In the genomic region with DNA sequence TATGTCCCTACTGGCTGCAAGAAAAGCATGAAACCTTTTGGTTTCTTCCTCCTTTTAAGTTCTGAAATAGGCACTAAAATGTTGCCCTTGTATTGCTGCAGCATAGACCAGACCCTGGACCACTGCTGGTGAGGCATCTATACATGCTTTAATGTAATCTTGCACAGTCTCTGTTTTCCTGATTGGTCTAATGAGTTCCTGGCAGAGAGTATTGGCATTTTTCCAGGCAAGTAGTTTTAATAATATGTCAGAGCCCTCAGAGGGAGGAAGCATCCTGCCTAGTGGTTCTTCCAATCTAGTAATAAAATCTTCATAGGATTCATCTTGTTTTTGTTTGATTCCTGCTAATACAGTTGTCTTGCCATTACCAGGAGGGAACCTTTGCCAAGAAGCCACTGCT, we compare ENCODE assay signal across 21 mouse cellular contexts. TPM values are rescaled to one million over a fixed set of nuclear protein-coding genes. Genes with fewer than 3 reads are reported as not detected.
"Had no signal": no experiment of that assay in that cellular context is flagged by ENCODE, and none has a peak within 500 bp of the region (broad histone marks: within the 10 kb centered on the region; RNA-seq: fewer than 3 reads in every experiment).

No protein-coding gene starts in this region.

- H3K9ac ChIP-seq: limb, embryonic 12.5 days; liver, embryonic 14.5 days; neural tube, embryonic 15.5 days had no signal

- H3K36me3 ChIP-seq: limb, embryonic 12.5 days; neural tube, embryonic 15.5 days had no signal

- H3K4me1 ChIP-seq: limb, embryonic 12.5 days; neural tube, embryonic 15.5 days had no signal

- DNase-seq: kidney, adult 8-10 months; kidney, postnatal 25 days; lung, adult 2 months; lung, postnatal 4 days; right cerebral cortex, adult 18-20 months; right cerebral cortex, postnatal 25 days; thymus, adult 18-20 months; thymus, postnatal 14 days had no signal

- H3K4me2 ChIP-seq: limb, embryonic 12.5 days; midbrain, embryonic 11.5 days; neural tube, embryonic 15.5 days had no signal

- H3K9me3 ChIP-seq: limb, embryonic 12.5 days; neural tube, embryonic 15.5 days had no signal

- H3K4me3 ChIP-seq: left cerebral cortex, adult 2 months; limb, embryonic 12.5 days; myocyte; neural tube, embryonic 15.5 days had no signal

- H3K27ac ChIP-seq: left cerebral cortex, adult 2 months; limb, embryonic 12.5 days; liver, embryonic 14.5 days; neural tube, embryonic 15.5 days had no signal

- H3K27me3 ChIP-seq: limb, embryonic 12.5 days; neural tube, embryonic 15.5 days had no signal

RNA-seq across cellular contexts. Expression of gene Gm609, which starts 15.8 kb away (rescaled TPM):
- total RNA-seq: megakaryocyte, adult 5-6 weeks had no signal
- polyA plus RNA-seq: limb, embryonic 12.5 days; lung, adult 2 months; midbrain, embryonic 11.5 days; myocyte; neural tube, embryonic 11.5 days; neural tube, embryonic 15.5 days had no signal

RNA-seq across cellular contexts. Expression of gene Gm17783, which starts 54.9 kb away (rescaled TPM):
- total RNA-seq: layer of hippocampus, postnatal 25 days; left cerebral cortex, adult 2 months; left cerebral cortex, postnatal 25 days; liver, adult 2 months; megakaryocyte, adult 5-6 weeks had no signal
- polyA plus RNA-seq: limb, embryonic 12.5 days; liver, adult 2 months; liver, embryonic 14.5 days; lung, adult 2 months; midbrain, embryonic 11.5 days; myocyte; neural tube, embryonic 11.5 days; neural tube, embryonic 15.5 days had no signal

RNA-seq across cellular contexts. Expression of gene Slc9c1, which starts 58.1 kb away (rescaled TPM):
- total RNA-seq: layer of hippocampus, postnatal 25 days; left cerebral cortex, adult 2 months; left cerebral cortex, postnatal 25 days; liver, adult 2 months; megakaryocyte, adult 5-6 weeks had no signal
- polyA plus RNA-seq: kidney, embryonic 16.5 days; limb, embryonic 12.5 days; liver, adult 2 months; liver, embryonic 14.5 days; lung, adult 2 months; midbrain, embryonic 11.5 days; myocyte; neural tube, embryonic 11.5 days; neural tube, embryonic 15.5 days; small intestine, adult 2 months had no signal
